Mouse (Mus musculus): ENCODE measurements at regions not wholly inside any gene's neighbourhood (a gene's known extent, or its start where the extent isn't known, plus 50 kb on each side); places are given as distances from the start of the nearest gene placed in this dataset.

DNA sequence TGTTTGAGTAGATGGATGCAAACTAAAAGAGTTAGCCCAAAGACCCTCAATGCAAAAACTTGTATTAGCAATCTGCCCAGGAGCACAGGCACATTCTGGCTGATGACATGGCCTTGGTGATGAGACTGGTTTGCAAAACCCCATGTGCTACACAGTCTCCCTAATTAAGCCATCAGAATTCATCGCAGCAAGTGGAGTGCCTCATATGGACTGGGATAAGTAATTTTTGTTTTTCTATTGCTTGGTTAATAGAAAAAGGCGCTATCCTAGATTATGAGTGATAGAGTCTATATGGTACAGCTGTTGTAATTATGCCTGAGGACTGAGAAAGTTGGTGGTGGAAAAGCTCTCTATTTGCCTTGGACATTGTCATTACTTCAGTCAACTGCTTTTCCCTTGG, 155.2 kb upstream of the Robo1 start:
- DNase-seq: no peak

DNA sequence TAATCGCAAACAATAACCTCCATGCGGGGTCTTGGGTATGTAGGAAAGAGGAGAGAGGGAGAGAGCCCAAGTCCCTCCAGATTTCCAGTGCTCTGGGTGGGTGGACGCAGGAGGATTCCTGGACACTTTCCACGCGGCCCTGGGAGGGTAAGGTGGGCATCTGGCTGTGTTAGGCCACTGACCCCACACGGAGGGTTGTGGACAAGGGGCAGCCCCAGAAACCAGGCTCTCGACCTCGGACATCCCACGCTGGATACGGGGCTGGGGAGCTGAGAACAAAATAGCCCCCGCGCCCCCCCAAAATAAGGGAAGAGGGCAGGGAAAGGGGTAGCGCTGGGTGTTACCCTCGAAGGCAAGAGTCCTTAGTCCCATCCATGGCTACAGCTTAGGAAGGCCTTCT, 150.2 kb upstream of the Robo1 start:
- DNase-seq: no peak

DNA sequence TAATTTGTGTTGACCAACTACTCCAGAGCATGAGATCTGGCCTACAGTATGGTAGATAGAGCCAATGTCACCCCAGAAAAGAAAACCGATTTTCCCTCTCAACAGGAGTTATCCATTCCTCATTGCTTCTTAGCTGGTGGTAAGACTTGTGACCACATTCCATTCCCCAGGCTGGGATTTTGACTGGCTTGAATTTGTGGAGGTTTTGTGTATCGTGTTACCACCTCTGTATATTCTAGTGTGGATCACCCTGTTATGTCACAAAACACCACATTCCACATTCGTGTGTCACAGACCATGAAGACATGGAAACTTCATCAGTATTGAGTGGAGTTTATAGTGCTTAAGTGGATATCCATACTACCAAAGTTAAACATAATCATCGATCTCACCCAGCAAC, 148.7 kb upstream of the Robo1 start:
- no peak for DNase-seq

DNA sequence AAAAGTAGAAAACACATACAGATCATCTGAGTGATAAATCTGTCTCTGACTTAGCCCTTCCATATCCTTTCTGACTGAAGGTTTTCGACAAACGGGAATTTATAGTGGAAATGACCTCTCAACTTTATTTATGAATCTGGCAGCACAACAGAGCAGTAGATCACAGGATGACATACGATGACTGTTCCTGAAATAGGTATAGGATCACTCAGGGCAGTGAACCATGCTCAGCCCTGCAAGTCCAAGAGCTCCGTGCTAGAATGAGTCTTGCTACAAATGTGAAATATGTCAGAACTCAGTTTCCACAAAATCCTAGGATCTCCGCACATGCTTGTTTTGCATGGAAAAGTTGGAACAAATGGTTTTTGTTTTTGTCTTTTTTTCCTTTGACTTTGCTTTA, 132.4 kb upstream of the Robo1 start:
- DNase-seq: no peak

DNA sequence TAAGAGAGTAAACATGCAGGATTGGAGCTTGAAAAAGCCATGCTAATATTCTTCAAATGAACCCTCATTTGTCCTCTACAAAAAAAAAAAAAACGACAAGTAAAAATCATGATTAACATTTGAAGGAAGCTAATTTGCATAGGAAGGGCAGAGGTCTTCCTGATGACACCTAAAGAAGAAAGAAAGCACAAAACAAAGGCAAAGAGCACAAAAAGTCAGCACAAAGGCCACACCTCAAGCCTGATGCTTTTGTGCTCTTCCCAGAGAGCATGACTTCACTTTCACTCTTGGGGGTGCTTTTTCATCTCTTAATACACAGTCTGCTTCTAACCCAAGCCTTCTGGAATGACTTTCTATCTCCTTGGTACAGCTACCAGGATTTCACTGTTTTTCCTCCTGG, 113.8 kb upstream of the Robo1 start:
- no peak for DNase-seq

DNA sequence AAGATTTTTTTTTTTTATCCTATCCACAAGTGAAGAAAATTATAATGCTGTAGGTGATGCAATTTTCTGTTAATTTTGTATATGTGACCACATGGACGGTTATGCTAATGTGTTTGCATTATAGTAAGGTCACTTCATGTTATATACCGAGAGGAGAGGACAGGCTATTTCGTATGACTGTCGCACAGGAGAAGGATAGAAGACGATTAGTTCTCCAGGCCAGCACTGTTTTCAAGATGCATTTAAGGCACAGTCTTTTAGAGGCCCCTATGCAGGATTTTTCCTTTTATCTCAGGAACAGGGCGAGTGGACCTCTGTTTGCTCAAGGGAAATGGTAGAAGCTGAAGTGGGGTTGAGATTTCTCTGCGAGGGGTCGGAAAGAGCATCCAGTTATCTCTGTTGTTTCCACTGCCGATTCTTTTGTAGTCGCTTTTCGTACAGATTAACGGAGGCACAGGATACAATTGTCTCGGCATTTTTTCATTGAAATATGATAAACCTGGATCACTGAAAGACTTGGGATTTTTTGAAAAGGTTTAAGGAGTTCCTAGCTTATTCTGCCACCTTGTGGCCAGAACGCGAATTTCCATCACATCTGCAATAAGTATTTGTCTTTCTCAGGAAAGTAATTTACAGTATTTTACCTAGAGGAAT, 92.6 kb upstream of the Robo1 start:
- DNase-seq: peak; percentile 81 to 86

DNA sequence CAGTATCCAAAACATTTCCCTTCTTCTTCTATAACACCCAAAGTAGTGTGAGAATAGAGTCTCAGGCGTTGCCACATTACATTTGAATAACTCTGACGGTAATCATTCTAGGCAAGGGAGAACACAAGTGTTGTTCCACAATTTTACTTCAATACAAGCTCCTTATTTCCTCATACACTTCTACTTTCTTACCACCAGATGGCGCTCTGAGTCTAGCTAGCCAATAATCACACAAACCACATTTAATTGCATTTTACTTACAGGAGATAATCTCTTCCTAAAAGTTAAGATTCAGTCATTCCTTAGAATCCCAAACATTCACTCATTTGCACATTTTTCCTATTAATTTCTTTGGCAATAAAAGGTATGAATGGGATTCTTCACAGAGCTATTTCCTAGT, 90.1 kb upstream of the Robo1 start:
- DNase-seq: peak; percentile 7 to 42

DNA sequence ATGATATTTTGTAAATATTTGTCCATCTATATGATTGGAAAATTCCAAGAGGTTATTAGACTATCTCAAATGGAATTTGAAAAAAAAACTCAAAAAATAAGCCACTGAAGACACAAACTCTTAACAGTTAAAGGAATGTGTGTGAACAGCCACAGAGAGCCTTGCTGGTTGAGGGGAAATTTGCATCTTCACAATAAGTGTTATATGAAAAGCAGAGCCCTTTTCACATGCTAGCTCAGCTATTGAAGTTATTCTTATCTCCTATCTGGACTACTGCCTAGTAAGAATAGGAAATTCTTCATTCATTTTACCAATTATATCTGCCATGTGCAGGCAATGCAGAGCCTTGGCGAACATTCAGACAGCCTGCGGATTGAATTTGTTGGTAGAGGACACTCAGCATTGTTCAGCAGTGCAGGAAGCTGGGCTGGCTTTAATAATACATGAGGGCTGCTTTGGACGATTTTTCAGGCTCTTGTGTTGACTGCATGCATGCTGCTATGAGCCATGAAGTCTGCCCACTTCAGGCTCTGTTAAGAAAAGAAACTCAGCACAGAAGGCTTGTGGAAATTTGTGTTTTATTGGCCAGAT, 86.1 kb upstream of the Robo1 start:
- DNase-seq: peak; percentile 39 to 64

DNA sequence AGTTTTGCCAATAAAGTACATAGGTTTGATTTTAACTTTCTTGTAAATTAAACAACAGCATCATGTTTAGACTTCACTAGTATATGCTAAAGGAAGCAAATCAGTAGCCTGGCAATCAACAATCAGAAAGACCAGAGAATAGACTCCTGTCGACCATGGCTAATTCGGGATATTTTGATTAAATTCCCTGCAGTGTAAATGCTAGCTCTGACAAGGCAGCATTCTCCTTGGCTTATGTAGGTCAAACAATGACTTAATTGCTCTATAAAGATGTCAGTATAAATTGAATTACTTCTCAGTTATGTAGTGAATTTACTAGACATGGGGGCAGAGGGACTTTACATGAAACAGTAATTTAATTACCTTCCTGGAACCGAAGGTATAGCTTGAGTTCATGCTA, 84.2 kb upstream of the Robo1 start:
- DNase-seq: no peak

DNA sequence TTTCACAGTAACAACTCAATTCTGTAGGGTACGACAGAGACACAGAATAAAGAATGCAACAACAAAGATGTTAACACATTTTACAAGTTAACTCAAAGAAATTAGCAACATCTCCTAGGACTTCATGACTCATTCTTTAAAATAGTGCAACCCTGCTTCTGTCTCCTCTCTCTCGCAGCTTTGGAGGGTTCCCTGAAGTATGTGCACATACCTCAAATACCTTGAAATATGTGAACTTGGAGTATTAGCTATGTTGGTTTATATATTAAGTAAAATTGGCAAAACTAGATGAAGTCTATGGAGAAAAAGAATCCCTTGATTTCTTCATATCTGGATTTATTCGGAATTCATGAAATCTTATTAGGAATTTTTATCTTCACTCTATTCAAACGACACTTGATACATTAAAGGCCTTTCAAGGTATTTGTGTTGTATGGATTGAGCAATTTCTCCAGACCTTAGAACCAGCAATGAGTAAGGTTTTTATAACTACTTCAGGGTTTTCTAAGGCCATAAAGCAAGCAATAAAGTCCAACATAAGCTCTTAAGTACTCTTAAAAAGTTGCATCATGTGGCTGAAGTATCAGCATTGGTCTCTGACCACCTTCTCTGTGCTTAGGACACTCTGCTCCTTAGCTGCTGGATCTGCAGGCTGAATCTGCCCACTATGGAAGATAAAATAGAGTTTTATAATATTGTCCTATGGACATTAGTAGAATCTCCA, 82.8 kb upstream of the Robo1 start:
- no peak for DNase-seq

DNA sequence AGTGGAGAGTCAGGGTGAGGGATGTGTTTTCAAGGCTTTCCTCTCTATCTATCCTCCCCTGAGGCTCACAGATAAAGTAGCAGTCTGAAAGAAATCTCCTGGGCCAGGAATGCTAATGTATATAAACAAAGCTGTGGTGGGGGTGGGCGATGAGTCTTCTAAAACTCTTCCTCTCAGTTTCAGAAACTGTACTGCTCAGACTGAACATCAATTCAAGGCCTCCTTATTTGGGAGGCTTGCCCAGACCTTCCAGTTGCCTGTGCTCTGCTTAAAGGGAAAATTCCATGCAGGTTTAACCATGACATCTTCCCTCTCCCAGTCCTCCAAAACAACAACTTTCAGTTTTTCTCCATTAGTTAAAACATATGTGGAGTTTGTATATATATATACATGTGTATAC, 73.7 kb upstream of the Robo1 start:
- no peak for DNase-seq

DNA sequence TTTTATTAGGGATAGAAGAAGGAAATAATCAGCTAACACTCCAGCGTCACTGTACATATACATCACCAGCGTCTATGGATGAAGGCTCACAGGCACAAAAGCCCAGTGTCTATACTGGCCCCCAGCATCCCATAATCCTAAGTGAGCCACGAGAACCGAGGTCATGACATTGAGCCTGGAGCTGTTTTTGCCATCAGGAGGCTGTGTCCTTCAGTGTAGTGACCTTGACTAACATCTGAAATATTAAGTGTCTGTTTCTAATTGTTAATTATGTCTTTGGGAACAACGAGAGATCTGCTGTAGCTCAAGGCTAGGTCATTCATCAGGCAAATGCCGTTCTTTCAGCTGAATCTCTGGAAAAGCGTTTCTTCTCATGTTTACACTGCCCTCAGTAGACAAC, 68.5 kb upstream of the Robo1 start:
- no peak for DNase-seq

DNA sequence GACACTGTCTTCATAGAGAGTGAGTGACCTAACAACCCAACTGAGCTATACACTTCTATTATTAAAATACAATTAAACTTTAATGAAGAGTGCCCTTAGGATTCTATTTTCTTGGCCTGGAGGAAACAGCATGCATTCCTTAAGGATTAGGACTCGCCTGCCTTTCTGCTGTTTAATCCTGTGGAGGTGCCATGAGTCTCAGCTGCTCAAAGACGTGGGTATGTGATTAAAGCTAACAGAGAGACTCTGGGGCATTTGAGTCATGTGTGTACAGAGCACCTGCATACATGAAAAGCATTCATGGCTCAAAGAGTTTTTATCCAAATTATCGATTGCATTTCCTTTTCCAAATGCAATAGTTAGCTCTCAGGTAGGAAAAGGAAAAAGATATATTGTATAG, 51.7 kb upstream of the Robo1 start:
- no peak for DNase-seq
